Mouse (Mus musculus) 3T3-L1 (cell line): ENCODE data around the gene Ptprg.
A peak's percentile ranks its signal among the peaks of the same experiment; 100 is the strongest.

ENCODE experiments used
- DNase-seq: peaks from one replicate; pipeline ENCODE4 v3.0.0-alpha.2; 2015; ENCODE audit warnings: low read depth, low spot score

The Ptprg gene

DNA sequence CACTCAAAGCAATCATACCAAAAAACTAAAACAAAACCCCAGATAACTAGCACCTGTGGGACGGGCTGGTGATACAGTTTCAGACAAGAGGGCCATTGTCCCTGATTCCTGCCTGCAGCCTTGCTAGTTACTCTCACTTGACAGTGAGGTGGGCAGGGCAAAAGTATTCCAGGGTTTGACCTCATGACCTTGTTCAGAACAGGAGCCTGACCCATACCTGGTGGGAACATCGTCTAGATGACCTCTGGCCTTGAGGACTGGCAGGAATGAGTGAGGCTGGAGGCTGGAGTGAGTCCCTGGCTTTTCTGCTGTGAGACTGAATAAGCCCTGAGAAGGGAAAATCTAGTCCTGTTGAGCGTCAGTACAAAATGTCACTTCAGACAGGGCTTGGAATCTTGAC lies 11.1 kb downstream of the Ptprg start:
- no peak for DNase-seq

- no peak for DNase-seq
These were observed 12.0 kb downstream of the Ptprg start for GRCm38 (mm10) chr14:11565283-11565682.

DNA sequence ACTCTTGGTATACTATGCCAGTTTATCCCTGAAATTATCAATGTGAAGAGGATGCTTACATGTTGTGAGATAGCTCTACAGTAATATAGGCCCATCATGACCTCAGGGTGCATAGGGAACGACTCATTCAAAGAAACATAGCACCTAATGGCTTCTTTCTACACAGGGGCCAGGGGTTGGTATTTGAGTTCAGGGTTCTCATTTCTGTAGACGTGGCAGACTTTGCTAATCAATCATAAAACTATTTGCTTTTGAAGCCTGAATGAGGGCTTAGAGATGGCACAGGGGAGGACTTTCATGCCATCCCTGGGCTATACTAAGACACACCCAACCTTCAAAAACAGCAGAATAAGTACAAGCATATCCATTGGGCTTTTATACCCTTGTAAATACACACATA lies 16.4 kb downstream of the Ptprg start:
- DNase-seq = no peak

DNA sequence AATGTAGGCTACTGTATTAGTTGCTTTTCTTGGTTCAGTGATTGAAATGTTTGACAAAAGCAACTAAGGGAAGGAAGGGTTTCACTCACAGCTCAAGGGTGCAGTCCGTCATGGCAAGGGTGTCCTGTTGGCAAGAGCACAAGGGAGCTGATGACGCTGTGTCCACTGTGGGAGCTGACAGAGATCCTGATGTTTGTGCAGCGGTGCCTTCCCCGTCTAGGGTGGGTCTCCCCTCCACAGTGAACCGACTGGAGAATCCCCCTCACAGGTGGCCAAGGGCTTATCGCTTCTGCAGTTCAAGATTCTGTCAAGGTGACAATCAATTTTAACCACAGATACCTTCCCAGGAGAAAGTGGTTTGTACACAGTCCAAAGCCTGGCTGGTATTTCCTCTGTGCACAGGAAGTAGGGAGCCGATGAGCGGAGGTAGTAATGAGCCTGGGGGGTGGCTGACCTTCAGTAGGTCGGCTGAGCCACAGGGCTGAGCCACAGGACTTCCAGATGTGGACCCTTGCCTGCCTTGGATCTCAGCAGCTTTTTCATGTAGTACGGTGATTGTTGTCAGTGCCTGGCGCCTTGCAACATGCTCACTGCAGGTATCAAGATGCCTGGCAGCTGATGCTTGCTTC lies 18.5 kb downstream of the Ptprg start:
- no peak for DNase-seq

DNA sequence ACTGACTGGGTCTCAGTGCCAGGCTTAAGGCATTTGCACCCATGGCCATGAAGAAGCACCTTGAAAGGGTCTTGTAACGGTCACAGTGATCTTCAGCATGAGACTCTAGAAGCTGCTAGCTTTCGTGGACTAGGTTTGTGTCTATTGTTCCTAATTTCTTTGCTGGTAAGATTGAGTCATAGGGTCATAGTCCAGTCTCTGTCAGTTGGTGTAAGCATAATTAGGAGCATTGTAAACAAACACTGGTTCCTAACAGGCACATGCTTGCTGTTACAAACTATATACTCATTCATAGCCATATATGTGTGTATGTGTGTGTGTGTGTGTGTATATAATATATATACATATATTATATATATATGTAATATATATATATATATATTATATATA lies 19.1 kb downstream of the Ptprg start:
- DNase-seq = peak; percentile 1

DNA sequence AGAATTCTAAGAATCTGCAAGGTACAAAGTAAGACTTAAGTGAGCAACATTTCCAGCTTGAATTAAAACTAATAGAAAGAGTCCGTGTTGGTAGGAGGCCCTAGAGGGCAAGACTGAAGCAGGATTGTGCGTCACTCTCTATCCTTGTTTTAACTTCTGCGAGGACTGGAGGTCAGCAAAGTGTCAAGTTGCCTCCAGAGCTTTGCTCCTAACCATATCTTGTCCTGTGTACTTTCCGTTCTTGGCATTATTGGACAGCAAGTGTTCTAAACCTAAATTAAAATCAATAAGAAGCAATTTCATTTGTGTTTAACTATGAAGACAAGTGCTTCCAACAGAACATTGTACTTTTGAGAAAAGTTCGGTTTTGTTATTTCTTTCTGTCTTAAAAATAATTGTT lies 20.4 kb downstream of the Ptprg start:
- no peak for DNase-seq

DNA sequence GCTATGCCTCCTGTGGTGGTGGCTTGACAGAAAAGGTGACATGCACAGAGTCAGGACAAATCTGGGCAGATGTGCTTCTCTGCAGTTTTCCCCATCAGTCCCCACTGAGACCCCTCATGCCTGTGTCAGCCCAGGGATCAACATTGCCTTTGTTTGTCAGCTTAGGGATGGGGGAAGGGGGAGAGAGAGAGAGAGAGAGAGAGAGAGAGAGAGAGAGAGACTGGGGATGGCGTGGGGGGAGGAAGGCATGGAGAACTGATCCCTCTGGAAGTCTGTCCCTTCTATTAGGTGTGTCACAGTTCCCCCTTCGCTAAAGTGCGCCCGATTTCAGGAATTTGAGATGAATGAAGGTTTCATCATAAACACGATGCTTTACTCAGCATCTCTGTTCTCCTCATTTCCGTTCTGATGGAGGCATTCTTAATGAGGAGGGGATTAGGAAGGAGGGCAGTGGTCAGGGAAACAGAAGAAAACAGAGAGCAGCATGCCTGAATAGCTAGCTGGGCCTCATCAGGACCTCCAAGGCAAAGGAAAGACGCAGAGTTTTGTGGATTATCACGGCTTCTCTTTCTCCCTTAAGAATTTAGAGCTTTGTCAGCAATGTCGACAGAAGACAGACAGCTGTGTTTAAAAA lies 24.1 kb downstream of the Ptprg start:
- no peak for DNase-seq

GRCm38 (mm10) chr14:11577910-11578309 lies 24.6 kb downstream of the Ptprg start:
- DNase-seq = no peak

- DNase-seq = no peak
These were observed 25.2 kb downstream of the Ptprg start for GRCm38 (mm10) chr14:11578492-11578967.

GRCm38 (mm10) chr14:11579950-11580349 lies 26.6 kb downstream of the Ptprg start:
- DNase-seq = no peak

DNA sequence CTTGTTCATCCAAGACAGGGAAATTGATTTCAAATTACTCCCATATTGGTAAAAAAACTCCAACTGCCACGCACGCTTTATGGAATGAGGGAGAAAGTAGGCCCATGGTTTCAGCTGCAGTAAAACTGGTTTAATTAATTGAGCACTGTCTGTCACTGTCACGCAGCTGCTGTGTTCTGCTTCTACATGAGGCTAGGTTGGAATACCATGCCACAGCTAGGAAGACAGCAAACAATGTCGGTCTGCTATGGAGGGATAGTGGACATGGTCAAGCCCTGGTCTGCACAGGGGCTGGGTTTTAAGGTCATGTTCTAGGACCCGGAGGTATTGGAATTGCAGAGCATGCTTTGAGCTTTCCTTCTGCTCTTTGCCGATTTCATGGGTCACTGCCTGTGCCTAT lies 30.9 kb downstream of the Ptprg start:
- DNase-seq = no peak

DNA sequence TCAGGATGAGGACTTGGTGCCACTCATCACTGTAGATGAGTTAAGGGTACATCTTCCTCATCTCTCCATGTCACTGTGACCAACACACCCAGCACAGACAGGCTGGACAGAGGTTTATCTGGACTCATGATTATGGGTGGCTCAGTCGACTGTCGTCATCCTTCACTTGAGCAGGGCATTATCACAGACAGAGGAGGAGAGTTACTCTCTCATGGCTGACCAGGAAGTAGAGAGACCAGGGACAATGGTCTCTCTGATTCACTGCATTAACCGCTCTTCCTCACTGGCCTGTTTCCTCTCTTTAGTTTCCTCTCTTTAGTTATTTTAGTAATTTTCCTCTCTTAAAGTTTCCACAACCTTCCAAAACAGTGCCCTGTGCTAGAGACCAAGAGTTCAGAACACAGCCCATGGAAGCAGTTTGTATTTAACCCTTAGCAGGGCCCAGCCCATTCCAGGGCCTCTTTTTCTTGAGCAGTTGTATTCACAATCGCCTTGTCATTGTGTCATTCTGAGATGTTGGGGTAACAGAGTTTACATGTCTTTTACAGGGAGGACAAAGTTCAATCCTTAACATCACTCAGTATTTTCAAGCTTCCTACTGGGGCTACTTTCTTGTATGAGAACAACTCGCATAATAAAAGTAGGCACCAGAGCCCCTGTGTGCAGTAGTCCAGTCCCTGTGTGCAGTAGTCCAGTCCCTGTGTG lies 31.7 kb downstream of the Ptprg start:
- no peak for DNase-seq

GRCm38 (mm10) chr14:11590387-11590786 lies 37.1 kb downstream of the Ptprg start:
- DNase-seq = no peak

DNA sequence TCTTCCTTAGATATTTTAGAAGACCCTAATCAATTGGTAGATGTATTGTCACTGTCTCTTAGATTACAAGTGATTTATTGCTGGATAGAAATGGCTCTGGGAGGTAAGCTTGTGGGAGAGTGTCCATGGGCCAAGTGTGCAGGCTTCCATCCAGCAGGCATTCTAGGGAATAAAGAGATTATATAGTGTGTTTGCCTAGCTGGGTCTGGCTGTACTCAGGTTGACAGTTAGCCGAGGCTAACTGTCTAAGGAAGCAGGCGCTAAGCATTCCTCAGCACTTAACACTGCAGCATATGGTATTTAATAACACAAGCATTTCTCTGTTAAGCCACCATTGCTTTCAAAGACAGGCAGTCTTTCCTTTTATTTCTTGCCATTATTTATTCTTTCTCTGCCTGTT lies 39.3 kb downstream of the Ptprg start:
- no peak for DNase-seq

GRCm38 (mm10) chr14:11594336-11594735 lies 41.0 kb downstream of the Ptprg start:
- DNase-seq = no peak

- DNase-seq = no peak
These were observed 51.0 kb downstream of the Ptprg start for GRCm38 (mm10) chr14:11604133-11604865.

GRCm38 (mm10) chr14:11608366-11608765 lies 55.0 kb downstream of the Ptprg start:
- no peak for DNase-seq

DNA sequence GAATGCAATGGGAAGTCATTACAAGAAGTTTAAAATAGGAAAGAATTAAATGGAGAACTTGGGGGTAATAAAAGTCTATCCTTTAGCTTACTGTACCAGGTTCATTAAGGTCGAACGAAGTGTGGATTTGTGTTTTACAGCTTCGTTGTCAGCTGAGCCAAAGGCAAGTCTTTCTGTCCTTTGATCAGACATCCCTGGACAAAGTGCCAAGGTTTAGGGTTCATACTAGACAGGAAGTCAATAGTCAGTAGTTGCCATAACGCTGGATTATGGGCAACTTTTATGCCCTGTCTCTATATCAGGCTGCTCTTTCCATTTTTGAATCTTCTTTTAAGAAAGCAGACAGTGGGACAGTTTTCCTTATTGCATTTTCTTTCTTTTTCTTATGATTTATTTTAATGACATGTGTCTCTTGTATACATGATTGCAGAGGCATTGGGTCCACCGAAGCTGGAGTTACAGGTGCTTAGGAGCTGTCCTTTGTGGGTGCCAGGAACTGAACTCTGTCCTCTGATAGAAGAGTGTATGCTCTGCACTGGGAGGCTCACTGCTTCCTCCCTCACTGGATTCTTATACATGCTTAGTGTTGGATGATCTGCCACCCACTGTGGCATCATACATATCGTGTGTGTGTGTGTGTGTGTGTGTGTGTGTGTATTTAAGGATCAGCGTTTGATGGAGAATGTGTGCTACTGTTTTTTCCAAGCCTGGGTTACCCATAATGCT lies 56.7 kb downstream of the Ptprg start:
- DNase-seq = no peak

GRCm38 (mm10) chr14:11612426-11612825 lies 59.1 kb downstream of the Ptprg start:
- no peak for DNase-seq

DNA sequence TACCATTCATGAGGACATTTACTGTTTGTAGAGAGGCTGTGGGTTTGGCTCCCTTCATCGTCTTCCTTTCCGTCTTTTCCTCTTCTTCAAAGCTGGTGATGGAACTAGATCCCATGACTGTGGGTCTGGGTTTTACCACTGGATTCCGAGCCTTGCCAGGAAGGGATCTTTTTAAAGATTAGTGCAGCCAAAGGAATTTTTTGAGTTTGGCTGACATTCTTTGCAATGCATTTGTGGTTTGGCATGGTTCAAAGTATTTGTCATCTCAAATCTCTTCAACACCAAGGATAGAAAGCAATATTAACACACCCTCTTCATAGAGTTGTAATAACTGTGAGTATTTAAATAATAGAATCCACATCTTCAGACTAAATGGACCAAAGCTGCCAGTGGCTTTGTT lies 59.8 kb downstream of the Ptprg start:
- DNase-seq = peak; percentile 13

GRCm38 (mm10) chr14:11615697-11616096 lies 62.4 kb downstream of the Ptprg start:
- no peak for DNase-seq

DNA sequence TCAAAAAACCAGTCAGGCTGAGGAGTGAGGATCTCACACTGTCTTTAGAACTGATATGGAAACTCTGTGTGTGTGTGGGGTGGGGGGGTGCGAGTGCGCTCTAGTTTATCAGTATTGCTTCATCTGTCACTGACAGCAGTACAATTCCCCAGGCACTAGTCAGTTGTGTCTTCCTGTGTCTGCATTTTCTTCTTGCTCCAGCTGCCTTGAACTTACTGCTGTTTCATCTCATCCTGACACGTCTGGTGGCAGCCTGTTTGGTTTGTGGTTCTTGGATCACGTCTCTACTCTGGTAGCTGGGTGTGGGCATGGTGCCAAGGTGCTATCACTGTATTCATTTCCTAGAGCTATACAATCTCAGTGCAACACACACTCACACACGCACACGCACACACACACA lies 64.0 kb downstream of the Ptprg start:
- no peak for DNase-seq
